Mouse (Mus musculus) hindbrain, embryonic 16.5 days (tissue): ENCODE data around the gene Megf8. TPM values are rescaled to one million over a fixed set of nuclear protein-coding genes. Genes with fewer than 3 reads are reported as not detected.
A peak's percentile ranks its signal among the peaks of the same experiment; 100 is the strongest.

Experiments
- ATAC-seq: fragments of 200-750 bp; cut with Nextera tagmentation; 2 replicates; pipeline ENCODE4 v1.8.0; 2017; ENCODE audit warnings: moderate TSS enrichment, moderate library complexity
- H3K27ac ChIP-seq: fragments of 300-500 bp; sonication (generic); 2 replicates; pipeline ENCODE4 v1.5.1; 2014; ENCODE audit warnings: low read depth, mild to moderate bottlenecking, control low read depth, low read length, moderate library complexity
- H3K27me3 ChIP-seq: fragments of 300-500 bp; sonication (generic); replicated peaks from 2 replicates; pipeline ENCODE4 v1.6.1; 2014; ENCODE audit warnings: low read length; ENCODE audit not compliant: control insufficient read depth, insufficient read depth
- H3K36me3 ChIP-seq: fragments of 300-500 bp; sonication (generic); 2 replicates; pipeline ENCODE4 v1.6.1; 2014; ENCODE audit warnings: mild to moderate bottlenecking, low read length, moderate library complexity, mixed read lengths; ENCODE audit not compliant: control insufficient read depth, insufficient read depth
- H3K4me1 ChIP-seq: fragments of 300-500 bp; sonication (generic); 2 replicates; pipeline ENCODE4 v1.6.1; 2014; ENCODE audit warnings: low read depth, low read length; ENCODE audit not compliant: control insufficient read depth, insufficient read depth
- H3K4me2 ChIP-seq: fragments of 300-500 bp; sonication (generic); 2 replicates; pipeline ENCODE4 v1.6.1; 2014; ENCODE audit warnings: mild to moderate bottlenecking, low read length, control low read depth, moderate library complexity
- H3K4me3 ChIP-seq: fragments of 300-500 bp; sonication (generic); 2 replicates; pipeline ENCODE4 v1.5.1; 2014; ENCODE audit warnings: mild to moderate bottlenecking, low read length, control low read depth, moderate library complexity
- H3K9ac ChIP-seq: fragments of 300-500 bp; sonication (generic); 2 replicates; pipeline ENCODE4 v1.6.1; 2014; ENCODE audit warnings: low read depth, mild to moderate bottlenecking, control low read depth, low read length, moderate library complexity
- H3K9me3 ChIP-seq: fragments of 300-500 bp; sonication (generic); 2 replicates; pipeline ENCODE4 v1.6.1; 2014; ENCODE audit warnings: mild to moderate bottlenecking, low read length, moderate library complexity; ENCODE audit not compliant: control insufficient read depth
- WGBS: fragments of 180-500 bp; shearing (Covaris S2); extraction: QIAGEN DNeasy Blood & Tissue Kit; methylation state at CpG from one replicate; pipeline ENCODE4 v1.1.7; 2014; 5-methylcytosine and 5-hydroxymethylcytosine counted together
- polyA plus RNA-seq: library from polyadenylated mRNA; unstranded; fragments of >200 nt; fragmentation: Nextera tagmentation; extraction: Ambion mirVana; gene quantifications from 2 replicates; pipeline ENCODE4 v1.2.1, GENCODE M21; 2015

The Megf8 gene
- polyA plus RNA-seq, 1 experiment from 2014 or later: 23.6 TPM

DNA sequence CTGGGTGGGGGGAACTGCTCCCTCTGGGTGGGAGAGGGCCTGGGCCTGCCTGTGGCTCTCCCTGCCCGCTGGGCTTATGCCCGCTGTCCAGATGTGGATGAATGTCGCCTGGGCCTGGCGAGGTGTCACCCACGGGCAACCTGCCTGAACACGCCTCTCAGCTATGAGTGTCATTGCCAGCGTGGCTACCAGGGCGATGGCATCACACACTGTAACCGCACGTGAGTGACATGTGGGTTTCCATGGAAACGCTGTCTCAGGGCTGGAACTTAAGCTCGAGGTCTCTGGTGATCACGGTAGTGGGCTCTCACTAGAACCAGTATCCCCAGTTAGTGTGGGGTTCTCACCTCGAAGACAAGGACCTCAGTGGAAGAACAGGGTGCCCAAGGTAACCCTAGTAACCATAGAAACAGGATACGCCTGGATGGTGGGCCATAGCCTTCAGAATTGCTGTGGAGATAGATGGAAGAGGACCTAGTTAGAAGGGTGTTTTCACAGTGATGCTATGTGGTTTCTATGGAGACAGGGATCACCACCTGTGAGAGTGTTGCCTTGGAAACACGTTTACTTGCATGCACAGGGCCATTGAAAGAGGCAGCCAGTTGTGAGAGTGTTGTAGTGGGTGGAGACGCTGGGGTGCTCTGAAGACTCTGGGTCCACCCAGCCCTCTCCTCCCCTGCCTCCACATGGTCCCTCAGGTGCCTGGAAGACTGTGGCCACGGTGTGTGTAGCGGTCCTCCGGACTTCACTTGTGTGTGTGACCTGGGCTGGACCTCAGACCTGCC, 24.2 kb downstream of the Megf8 start:
- H3K4me2 ChIP-seq: no peak overlapping the region
- peak; percentile 73 for ATAC-seq
- no peaks in the 10 kb centered on the region; the same call in 1 of the 2 replicates for H3K4me1 ChIP-seq
- H3K36me3 ChIP-seq: peaks cover 41% of the 10 kb centered on the region
- H3K27me3 ChIP-seq: no peaks in the 10 kb centered on the region
- no peak overlapping the region for H3K9ac ChIP-seq
- H3K4me3 ChIP-seq: no peak overlapping the region
- no peaks in the 10 kb centered on the region for H3K9me3 ChIP-seq
- no peak overlapping the region for H3K27ac ChIP-seq
- 66% methylated on average over 20 of the region's 20 CpGs for WGBS

- Histone ChIP-seq H3K4me1 (no peaks in the 10 kb centered on the region), H3K27ac (no peak overlapping the region), H3K36me3 (peaks cover 63% of the 10 kb centered on the region), H3K4me2 (no peak overlapping the region), H3K27me3 (no peaks in the 10 kb centered on the region), H3K9ac (no peak overlapping the region), H3K4me3 (no peak overlapping the region), H3K9me3 (peaks cover 5% of the 10 kb centered on the region)
- 86% methylated on average over 8 of the region's 8 CpGs for WGBS
- no peak for ATAC-seq
These were observed 31.9 kb downstream of the Megf8 start for GRCm38 (mm10) chr7:25348861-25349260.

DNA sequence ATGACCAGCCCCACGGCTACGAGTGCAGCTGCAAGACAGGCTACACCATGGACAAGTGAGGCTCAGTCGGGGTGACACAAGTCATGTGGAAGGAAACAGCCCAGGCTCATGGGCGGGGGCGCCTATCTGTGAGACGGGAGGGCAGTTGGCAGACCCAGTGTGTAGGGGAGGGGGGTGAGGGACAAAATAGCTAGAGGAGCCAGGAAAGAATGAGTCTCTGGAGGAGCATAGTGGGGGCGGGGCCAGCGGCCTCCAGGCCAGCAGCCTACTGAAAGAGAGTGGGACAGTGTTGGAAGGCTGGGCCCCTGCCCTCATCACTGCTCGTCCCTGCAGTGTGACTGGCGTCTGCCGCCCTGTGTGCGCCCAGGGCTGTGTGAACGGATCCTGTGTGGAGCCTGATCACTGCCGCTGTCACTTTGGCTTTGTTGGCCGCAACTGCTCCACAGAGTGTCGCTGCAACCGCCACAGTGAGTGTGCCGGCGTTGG, 41.8 kb downstream of the Megf8 start:
- H3K4me1 ChIP-seq: peaks cover 6% of the 10 kb centered on the region
- H3K27ac ChIP-seq: peak overlapping the region; percentile 17; the same call in 1 of the 2 replicates
- no peaks in the 10 kb centered on the region for H3K27me3 ChIP-seq
- 44% methylated on average over 18 of the region's 19 CpGs for WGBS
- H3K4me2 ChIP-seq: peak overlapping the region; percentile 17
- no peak overlapping the region for H3K9ac ChIP-seq
- H3K9me3 ChIP-seq: no peaks in the 10 kb centered on the region
- H3K4me3 ChIP-seq: no peak overlapping the region
- peak; percentile 85 for ATAC-seq
- peaks cover 38% of the 10 kb centered on the region for H3K36me3 ChIP-seq

DNA sequence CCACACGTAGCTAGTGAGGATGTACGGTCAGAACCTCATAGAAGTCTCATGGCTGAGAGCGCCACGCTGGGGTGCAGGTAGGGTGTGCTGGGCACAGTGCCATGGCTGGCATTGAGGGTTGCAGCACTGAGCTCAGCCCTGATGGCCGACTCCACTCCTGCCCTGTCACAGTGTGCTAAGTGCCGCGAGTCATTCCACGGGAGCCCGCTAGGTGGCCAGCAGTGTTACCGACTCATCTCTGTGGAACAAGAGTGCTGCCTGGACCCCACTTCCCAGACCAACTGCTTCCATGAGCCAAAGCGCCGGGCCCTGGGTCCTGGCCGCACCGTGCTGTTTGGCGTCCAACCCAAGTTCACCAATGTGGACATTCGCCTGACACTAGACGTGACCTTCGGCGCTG, 46.2 kb downstream of the Megf8 start:
- H3K9me3 ChIP-seq: no peaks in the 10 kb centered on the region
- H3K4me2 ChIP-seq: no peak overlapping the region
- no peak overlapping the region for H3K27ac ChIP-seq
- ATAC-seq: no peak
- 88% methylated on average over 19 of the region's 19 CpGs for WGBS
- H3K36me3 ChIP-seq: peaks cover 35% of the 10 kb centered on the region
- H3K4me1 ChIP-seq: peaks cover 20% of the 10 kb centered on the region
- H3K4me3 ChIP-seq: no peak overlapping the region
- H3K27me3 ChIP-seq: peaks cover 3% of the 10 kb centered on the region; the same call in 1 of the 2 replicates
- H3K9ac ChIP-seq: no peak overlapping the region

DNA sequence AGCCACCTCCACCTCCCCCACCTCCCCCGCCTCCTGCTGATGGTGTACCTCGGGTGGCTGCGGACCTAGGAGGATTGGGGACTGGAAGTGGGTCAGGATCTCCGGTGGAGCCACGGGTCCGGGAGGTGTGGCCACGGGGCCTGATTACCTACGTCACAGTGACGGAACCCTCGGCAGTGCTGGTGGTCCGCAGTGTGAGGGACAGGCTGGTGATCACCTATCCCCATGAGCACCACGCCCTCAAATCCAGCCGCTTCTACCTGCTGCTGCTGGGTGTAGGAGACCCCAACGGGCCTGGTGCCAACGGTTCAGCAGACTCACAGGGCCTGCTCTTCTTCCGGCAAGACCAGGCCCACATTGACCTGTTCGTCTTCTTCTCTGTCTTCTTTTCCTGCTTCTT, 46.7 kb downstream of the Megf8 start:
- ATAC-seq: no peak
- 94% methylated on average over 17 of the region's 17 CpGs for WGBS
- H3K4me2 ChIP-seq: no peak overlapping the region
- no peaks in the 10 kb centered on the region for H3K9me3 ChIP-seq
- H3K27me3 ChIP-seq: peaks cover 6% of the 10 kb centered on the region
- peaks cover 23% of the 10 kb centered on the region for H3K4me1 ChIP-seq
- peaks cover 35% of the 10 kb centered on the region for H3K36me3 ChIP-seq
- no peak overlapping the region for H3K9ac ChIP-seq
- no peak overlapping the region for H3K4me3 ChIP-seq
- H3K27ac ChIP-seq: no peak overlapping the region

DNA sequence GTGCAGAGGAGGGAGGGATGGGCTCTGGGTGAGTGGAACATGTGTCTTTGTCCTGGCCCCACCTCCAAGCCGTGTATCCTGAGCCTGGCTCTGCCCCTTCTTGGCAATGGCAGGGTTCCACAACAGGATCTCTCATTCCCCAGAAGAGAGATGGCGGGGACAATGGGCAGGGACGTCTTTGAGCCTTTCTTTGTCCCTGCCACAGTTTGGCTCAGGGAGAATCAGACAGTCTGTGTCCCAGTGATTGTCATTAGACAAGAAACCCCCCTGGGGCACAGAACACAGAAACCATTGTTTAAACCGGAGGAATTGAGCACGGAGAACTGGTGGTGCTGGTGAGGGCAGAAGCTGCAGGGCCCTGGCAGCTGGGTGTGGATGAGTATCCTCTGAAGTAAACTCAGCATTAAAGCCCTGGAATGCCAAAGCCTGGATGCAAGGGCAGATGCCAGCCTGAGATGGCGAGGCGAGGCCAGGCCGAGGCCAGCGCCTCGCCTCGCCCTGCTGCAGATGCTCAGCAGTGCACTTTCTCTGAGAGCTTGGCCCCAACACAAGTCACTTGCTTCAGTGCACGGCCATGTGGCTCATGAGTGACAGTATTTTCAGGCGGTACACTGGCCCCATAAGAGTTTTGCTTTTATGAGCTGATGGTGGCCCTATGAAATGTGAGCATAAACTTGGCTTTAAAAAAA, 49.1 kb downstream of the Megf8 start:
- peak overlapping the region; percentile 25 for H3K4me2 ChIP-seq
- peak overlapping the region; percentile 23 for H3K9ac ChIP-seq
- peak overlapping the region; percentile 63 for H3K27ac ChIP-seq
- peaks cover 17% of the 10 kb centered on the region for H3K4me1 ChIP-seq
- no peak overlapping the region for H3K4me3 ChIP-seq
- 11% methylated on average over 13 of the region's 13 CpGs for WGBS
- H3K36me3 ChIP-seq: peaks cover 20% of the 10 kb centered on the region
- ATAC-seq: peak; percentile 25; the same call in 1 of the 2 replicates
- peaks cover 9% of the 10 kb centered on the region for H3K27me3 ChIP-seq
- H3K9me3 ChIP-seq: no peaks in the 10 kb centered on the region

DNA sequence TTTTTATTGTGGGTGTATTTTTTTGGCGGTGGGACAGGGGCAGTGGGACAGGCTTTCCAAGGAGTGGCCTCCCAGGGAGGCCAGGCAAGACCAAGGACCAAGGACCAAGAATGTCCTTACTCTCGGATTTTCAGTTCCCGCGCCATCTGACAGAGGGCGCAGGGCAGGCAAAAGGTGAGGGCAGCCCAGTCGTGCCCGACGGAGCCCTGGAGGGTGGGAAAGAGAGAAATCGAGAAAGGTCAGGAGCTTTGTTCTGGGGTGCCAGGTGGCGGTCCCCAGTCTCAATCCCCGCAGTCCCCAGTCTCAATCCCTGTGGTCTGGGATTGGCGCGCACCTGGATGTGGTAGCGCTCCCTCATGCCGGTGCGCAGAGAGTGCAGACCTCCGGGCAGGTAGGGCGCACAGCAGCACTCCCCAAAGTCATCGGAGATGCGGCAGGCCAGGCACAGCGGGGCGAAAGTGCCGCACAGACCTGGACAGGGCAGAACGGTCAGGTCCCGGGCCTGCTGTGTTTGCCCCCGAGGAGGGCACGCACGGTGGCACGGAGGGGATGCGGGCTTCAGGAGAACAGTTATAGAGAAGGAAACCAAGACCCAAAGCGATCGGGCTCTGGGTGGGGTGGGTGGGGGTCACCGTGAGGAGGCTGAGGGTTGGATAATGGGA, 50.8 kb downstream of the Megf8 start:
- no peaks in the 10 kb centered on the region for H3K9me3 ChIP-seq
- ATAC-seq: no peak
- H3K4me3 ChIP-seq: no peak overlapping the region; the same call in 1 of the 2 replicates
- no peak overlapping the region for H3K27ac ChIP-seq
- WGBS: 2% methylated on average over 33 of the region's 33 CpGs
- H3K4me2 ChIP-seq: no peak overlapping the region; the same call in 1 of the 2 replicates
- H3K36me3 ChIP-seq: peaks cover 13% of the 10 kb centered on the region
- H3K4me1 ChIP-seq: peaks cover 17% of the 10 kb centered on the region
- peak overlapping the region; percentile 27; the same call in 1 of the 2 replicates for H3K9ac ChIP-seq
- H3K27me3 ChIP-seq: peaks cover 9% of the 10 kb centered on the region

GRCm38 (mm10) chr7:25368333-25368732, 51.4 kb downstream of the Megf8 start:
- 20% methylated on average over 12 of the region's 12 CpGs for WGBS
- Histone ChIP-seq H3K4me2 (no peak overlapping the region), H3K4me3 (no peak overlapping the region), H3K9me3 (no peaks in the 10 kb centered on the region), H3K9ac (no peak overlapping the region), H3K27ac (no peak overlapping the region), H3K36me3 (peaks cover 10% of the 10 kb centered on the region), H3K4me1 (peaks cover 17% of the 10 kb centered on the region), H3K27me3 (peaks cover 9% of the 10 kb centered on the region)
- no peak for ATAC-seq
